Mouse (Mus musculus): Measurements from ENCODE around the gene Foxg1.

The Foxg1 gene

DNA sequence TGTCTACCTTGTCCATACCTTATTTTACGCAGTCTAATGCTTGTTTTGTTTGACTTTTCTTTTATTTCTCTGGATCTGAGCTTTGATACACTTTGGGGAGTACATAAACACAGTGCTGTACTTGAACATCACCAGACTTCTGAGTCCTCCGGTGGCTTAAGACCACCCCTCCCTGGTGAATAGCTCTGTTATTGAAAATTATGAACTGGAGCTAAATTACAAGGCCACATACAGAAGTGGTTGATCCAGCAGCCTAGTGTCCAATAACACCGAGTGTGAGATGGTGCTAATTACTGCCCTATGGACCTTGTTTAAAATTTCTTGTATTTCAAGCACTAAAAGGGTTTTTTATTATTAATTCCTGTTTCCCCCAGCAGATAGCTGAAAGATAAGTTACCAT lies 35.5 kb downstream of the Foxg1 start:
- DNase-seq (ENCODE audit: low spot score): no peak
